Mouse (Mus musculus) limb, embryonic 13.5 days (tissue): ENCODE data around the gene 5330417C22Rik. TPM values are rescaled to one million over a fixed set of nuclear protein-coding genes. Genes with fewer than 3 reads are reported as not detected.
"Not testable (repeated sequence)": the region's sequence is repeated elsewhere in the genome, so short reads cannot be mapped to it uniquely, and the experiment has no call there.

ENCODE experiments used
- ATAC-seq: fragments of 200-750 bp; cut with Nextera tagmentation; 2 replicates; pipeline ENCODE4 v1.8.0; 2017; ENCODE audit warnings: low read depth, moderate number of reproducible peaks, moderate TSS enrichment; ENCODE audit not compliant: low FRiP score
- H3K27ac ChIP-seq: fragments of 300-500 bp; sonication (generic); 2 replicates; pipeline ENCODE4 v1.5.1; 2015; ENCODE audit warnings: inconsistent platforms, mild to moderate bottlenecking, moderate library complexity
- H3K27me3 ChIP-seq: fragments of 300-500 bp; sonication (generic); 2 replicates; pipeline ENCODE4 v1.6.1; 2015; ENCODE audit warnings: mild to moderate bottlenecking, inconsistent platforms
- H3K36me3 ChIP-seq: fragments of 300-500 bp; sonication (generic); 2 replicates; pipeline ENCODE4 v1.6.1; 2015; ENCODE audit warnings: inconsistent platforms, mild to moderate bottlenecking, moderate library complexity
- H3K4me1 ChIP-seq: fragments of 300-500 bp; sonication (generic); 2 replicates; pipeline ENCODE4 v1.6.1; 2015; ENCODE audit warnings: inconsistent platforms
- H3K4me2 ChIP-seq: fragments of 300-500 bp; sonication (generic); replicated peaks from 2 replicates; pipeline ENCODE4 v1.6.1; 2015; ENCODE audit warnings: inconsistent platforms, mild to moderate bottlenecking, moderate library complexity
- H3K4me3 ChIP-seq: fragments of 300-500 bp; sonication (generic); 2 replicates; pipeline ENCODE4 v1.5.1; 2015; ENCODE audit warnings: moderate library complexity, mild to moderate bottlenecking, inconsistent platforms
- H3K9ac ChIP-seq: fragments of 300-500 bp; sonication (generic); 2 replicates; pipeline ENCODE4 v1.6.1; 2015; ENCODE audit warnings: mild to moderate bottlenecking, inconsistent platforms
- H3K9me3 ChIP-seq: fragments of 300-500 bp; sonication (generic); 2 replicates; pipeline ENCODE4 v1.6.1; 2016; ENCODE audit warnings: inconsistent platforms
- WGBS: fragments of 180-500 bp; shearing (Covaris S2); methylation state at CpG from one replicate; pipeline ENCODE4 v1.1.7; 2015; 5-methylcytosine and 5-hydroxymethylcytosine counted together
- polyA plus RNA-seq: library from polyadenylated mRNA; unstranded; fragments of >200 nt; fragmentation: Nextera tagmentation; extraction: Ambion mirVana; gene quantifications from 2 replicates; pipeline ENCODE4 v1.2.1, GENCODE M21; 2015

Gene 5330417C22Rik
- 0.66 and 1.0 TPM in 2 replicates for polyA plus RNA-seq

DNA sequence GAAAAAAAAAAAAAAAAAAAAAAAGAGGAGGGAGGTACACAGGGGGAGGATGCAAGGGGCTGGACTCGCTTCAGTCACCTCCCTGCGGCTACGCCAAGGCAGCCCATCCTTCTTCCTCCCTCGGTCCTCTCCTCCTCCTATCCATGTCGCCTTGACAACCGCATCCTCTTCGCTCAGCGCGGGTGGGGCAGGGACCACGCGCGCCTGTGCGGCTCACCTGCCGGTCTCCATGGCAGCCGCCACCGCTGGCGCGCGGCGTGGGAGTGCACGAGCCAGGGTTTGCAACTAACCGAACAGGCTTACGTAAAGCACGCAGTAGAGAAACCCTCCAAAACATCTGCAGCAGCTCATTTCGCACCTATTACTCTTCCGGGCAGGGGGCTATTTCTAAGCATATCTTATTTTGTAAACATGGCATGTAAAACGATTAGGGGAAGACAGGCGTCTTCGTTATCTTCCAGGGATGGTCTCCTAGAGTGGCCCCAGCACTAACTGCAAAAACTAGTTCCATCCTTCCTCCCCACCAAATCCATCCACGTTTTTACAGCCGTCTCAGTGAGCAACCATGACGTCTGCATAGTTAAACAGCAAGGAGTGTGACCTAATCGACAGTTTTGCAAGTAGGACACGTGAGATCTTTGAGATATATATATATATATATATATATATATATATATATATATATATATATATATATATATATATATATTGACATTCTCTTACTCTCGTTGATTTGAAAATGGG, at the start of gene 5330417C22Rik:
Gene 5330417C22Rik, minus strand, starts transcription at position 20 of the 744 bp plus-strand sequence.
- Histone ChIP-seq H3K27ac (no peak within 1 kb of the TSS), H3K36me3 (no peaks in the 10 kb centered on the region), H3K9ac (peak within 1 kb of the TSS; percentile 60)

DNA sequence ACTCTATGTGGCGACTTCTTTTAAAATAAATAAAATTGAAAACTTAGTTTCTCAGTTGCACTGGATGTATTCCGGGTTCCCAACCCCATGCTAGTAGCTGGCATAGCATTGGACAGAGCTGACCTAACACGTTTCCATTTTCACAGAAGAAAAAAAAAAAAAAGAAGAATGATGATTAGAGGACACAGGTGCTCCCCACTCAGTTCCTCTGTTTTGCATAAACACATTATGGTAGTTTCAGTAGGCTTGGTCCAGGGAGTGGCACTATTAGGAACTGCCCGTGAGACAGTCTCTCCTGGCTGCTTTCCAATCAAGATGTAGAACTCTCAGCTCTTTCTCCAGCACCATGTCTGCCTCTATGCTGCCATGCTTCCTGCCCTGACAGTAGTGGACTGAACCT, 48.2 kb upstream of the 5330417C22Rik start:
- no peak overlapping the region for H3K4me2 ChIP-seq
- no peaks in the 10 kb centered on the region for H3K9me3 ChIP-seq
- H3K27me3 ChIP-seq: no peaks in the 10 kb centered on the region
- WGBS: 82% methylated on average over 4 of the region's 4 CpGs
- no peak for ATAC-seq
- H3K36me3 ChIP-seq: peaks cover 8% of the 10 kb centered on the region
- no peak overlapping the region for H3K9ac ChIP-seq
- no peak overlapping the region for H3K4me3 ChIP-seq
- H3K4me1 ChIP-seq: no peaks in the 10 kb centered on the region
- H3K27ac ChIP-seq: no peak overlapping the region

More for the DNA sequence above, at the start of gene 5330417C22Rik:
- Histone ChIP-seq H3K4me3 (peak within 1 kb of the TSS; percentile 50), H3K27me3 (peaks cover 27% of the 10 kb centered on the region), H3K4me1 (peaks cover 17% of the 10 kb centered on the region), H3K4me2 (peak within 1 kb of the TSS; percentile 93), H3K9me3 (no peaks in the 10 kb centered on the region)
- peak; percentile 72 for ATAC-seq
- WGBS: 1% methylated on average over 35 of the region's 35 CpGs

DNA sequence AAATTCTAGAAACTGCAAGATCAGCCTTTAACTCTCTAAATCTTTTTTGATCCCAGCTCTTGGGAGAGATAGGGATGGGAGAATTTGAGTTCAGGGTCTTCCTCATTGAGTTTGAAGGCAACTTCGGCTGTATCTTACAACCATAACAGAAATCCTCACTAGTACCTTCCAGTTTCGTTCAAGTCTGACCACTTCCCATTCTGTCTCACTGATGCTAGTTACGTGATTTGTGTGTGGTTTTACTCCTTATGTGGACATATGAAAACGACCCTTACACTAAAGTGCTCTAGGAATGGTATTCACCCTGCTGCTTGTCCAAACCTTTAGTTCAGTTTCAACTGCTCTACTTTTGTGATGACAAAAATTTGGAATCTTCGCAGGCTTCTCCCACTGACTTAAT, 37.7 kb upstream of the 5330417C22Rik start:
- no peak overlapping the region for H3K27ac ChIP-seq
- H3K4me1 ChIP-seq: peaks cover 20% of the 10 kb centered on the region
- ATAC-seq: no peak
- no peaks in the 10 kb centered on the region; the same call in 1 of the 2 replicates for H3K27me3 ChIP-seq
- WGBS: 84% methylated on average over 5 of the region's 5 CpGs
- H3K4me3 ChIP-seq: no peak overlapping the region
- H3K9ac ChIP-seq: no peak overlapping the region
- peaks cover 14% of the 10 kb centered on the region for H3K36me3 ChIP-seq
- no peak overlapping the region for H3K4me2 ChIP-seq
- H3K9me3 ChIP-seq: no peaks in the 10 kb centered on the region

DNA sequence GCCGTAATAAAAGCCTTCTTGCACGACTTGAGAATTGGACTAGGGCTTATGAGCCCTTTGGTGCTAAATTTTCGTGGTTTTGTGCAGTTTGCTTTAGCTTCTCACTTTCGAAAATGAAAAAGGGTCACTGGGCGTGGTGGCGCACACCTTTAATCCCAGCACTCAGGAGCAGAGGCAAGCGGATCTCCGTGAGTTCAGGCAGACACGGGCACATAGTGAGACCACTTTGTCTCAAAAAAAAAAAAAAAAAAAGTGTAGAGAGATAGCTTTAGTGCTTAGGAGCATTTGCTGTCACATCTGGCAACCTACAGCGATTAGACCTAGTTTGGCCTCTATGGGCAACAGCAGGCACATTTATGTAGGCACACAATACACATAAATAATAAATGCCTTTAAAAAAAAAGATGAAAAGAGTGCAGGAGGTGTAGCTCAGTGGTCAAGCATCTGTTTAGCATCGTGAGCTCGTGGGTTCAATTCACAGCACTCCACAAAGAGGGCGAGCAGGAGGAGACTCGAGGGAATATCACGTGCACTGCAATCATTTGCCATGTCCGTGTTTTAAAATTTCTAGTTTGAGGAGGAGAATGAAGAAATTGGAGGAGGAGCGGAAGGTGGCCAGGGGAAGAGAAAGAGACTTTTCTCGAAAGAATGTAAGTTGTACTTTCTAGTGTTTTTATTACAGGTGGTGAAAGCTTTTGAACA, 36.1 kb upstream of the 5330417C22Rik start:
- WGBS: 40% methylated on average over 18 of the region's 18 CpGs
- no peaks in the 10 kb centered on the region; the same call in 1 of the 2 replicates for H3K36me3 ChIP-seq
- H3K9ac ChIP-seq: peak overlapping the region; percentile 80
- H3K4me2 ChIP-seq: peak overlapping the region; percentile 79
- no peak overlapping the region for H3K27ac ChIP-seq
- H3K4me1 ChIP-seq: peaks cover 20% of the 10 kb centered on the region
- H3K4me3 ChIP-seq: peak overlapping the region; percentile 74
- no peaks in the 10 kb centered on the region; the same call in 1 of the 2 replicates for H3K27me3 ChIP-seq
- H3K9me3 ChIP-seq: no peaks in the 10 kb centered on the region
- no peak for ATAC-seq

DNA sequence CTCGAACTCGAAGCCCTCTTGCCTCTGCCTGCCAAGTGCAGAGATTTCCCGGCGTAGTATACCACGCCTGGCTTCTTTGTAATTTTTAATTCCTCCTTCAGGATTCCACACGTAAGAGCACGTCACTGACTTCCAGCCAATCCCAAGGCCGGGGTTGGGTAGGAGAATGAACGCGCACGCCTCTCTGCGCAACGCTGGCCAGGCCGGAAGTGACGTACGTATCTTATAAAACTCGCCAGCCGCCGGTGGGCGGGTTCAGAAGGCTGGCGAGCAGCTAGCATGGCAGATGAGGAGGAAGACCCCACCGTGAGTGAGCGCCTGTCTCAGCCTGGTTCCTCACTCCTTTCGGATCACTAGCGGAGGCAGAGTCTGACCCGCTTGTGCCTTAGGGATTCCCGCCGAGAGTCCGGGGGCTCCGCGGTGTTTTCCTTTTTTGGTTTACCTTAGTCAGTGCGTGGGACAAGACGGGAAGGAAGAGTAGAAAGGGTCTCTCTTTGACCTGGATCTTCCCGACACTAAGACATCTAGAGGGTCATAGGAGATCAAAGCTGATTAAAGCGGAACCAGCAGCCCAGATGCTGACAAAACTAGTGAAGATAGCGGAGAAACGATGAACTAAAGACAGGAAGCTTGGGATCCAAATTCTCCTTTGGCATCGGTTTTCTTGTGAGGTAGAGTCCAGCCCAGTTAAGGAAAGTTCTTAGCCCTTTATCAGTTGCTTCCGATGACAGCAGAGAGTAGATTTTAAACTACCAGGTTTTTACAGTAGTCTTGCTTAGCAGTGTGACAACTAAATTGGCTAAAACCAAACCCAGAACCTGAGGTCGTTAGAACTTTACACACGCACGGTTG, 35.3 kb upstream of the 5330417C22Rik start, which contains the start of gene Taf13:
Gene Taf13, plus strand, starts transcription at position 256 of the 852 bp plus-strand sequence.
- Histone ChIP-seq H3K4me2 (peak within 1 kb of the TSS; percentile 79), H3K36me3 (no peaks in the 10 kb centered on the region), H3K9me3 (no peaks in the 10 kb centered on the region), H3K4me3 (peak within 1 kb of the TSS; percentile 74), H3K27ac (peak within 1 kb of the TSS; percentile 69), H3K9ac (peak within 1 kb of the TSS; percentile 80), H3K4me1 (peaks cover 20% of the 10 kb centered on the region), H3K27me3 (no peaks in the 10 kb centered on the region; the same call in 1 of the 2 replicates)
- peak; percentile 98 for ATAC-seq
- WGBS: under 1% methylated on average over 42 of the region's 42 CpGs

DNA sequence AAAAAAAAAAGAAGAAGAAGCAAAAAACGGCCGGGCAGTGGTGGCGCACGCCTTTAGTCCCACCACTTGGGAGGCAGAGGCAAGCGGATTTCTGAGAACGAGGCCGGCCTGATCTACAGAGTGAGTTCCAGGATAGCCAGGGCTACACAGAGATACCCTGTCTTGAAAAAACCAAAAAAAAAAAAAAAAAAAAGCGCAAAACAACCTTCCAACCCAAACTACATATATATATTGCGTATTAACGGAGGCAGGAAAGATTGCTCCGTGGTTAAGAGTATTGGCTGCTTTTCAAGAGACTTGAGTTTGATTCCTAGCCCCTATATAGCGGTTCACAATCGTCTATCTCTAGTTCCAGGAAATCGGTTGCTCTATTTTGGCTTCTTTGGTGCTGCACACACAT, 34.5 kb upstream of the 5330417C22Rik start:
- Histone ChIP-seq H3K27ac (no peak overlapping the region), H3K36me3 (no peaks in the 10 kb centered on the region), H3K9ac (no peak overlapping the region), H3K27me3 (no peaks in the 10 kb centered on the region; the same call in 1 of the 2 replicates), H3K4me2 (peak overlapping the region; percentile 79), H3K4me3 (peak overlapping the region; percentile 74; the same call in 1 of the 2 replicates), H3K4me1 (peaks cover 20% of the 10 kb centered on the region), H3K9me3 (no peaks in the 10 kb centered on the region)
- WGBS: 88% methylated on average over 14 of the region's 14 CpGs
- no peak for ATAC-seq

DNA sequence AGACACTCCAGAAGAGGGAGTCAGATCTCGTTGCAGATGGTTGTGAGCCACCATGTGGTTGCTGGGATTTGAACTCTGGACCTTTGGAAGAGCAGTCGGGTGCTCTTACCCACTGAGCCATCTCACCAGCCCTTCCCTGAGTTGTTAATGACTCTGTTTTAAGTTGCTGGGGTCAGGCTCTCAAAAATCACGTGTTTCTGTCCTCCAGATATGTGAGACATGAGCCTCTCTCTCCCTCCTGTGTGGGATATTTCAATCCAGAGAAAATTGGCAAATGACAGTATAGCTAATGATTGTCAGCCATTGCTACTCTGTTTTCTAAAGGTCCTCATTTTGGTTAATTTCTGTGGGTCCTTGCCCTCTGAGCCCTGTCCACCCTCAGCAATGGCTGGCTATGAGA, 33.3 kb upstream of the 5330417C22Rik start:
- peaks cover 20% of the 10 kb centered on the region for H3K4me1 ChIP-seq

DNA sequence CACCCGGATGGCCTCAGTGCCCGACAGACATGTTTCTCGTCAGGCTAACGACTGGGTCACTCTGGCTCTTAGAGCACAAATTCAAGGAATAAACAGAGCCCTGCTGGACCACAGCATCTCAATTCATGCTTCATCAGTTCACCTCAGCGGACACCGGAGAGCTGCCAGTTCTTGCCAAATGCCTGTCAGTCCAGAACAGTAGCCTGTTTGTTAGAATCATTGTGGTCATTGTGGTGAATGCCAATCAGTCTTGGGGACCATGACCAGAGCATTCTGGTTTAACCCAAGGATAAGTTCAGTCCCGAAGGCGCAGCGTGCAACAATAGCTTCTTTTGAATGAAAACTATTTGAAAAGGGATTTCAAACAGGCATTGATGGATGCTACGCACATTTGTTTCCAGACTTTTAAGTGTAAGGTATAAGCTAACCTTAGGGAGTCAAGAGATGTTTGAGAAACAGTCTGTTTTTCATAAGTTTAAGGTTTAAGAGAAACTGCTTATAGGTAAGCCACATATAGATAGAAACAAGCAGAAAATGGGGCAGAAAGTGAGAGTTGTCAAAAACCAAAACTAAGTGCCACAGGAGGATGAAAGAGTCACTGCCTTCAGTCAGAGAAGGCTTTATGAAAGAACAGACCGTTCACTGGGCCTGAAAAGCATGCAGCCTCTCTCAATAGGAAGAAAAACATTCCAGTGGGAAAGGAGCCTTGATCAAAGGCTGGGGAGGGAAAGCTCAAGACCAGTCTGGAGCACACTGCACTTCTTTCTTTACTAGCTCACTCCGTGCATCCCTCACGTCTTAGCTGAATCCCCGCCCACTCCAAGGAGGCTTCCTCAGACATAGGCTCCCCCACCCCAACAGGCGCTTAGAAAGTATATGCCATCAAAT, 31.9 kb upstream of the 5330417C22Rik start:
- H3K27ac ChIP-seq: peak overlapping the region; percentile 8; the same call in 1 of the 2 replicates
- 0 out of 2 replicates have a peak overlapping the region, but pooled peaks have one; percentile 31 for H3K9ac ChIP-seq
- WGBS: 62% methylated on average over 15 of the region's 15 CpGs
- peaks cover 13% of the 10 kb centered on the region for H3K4me1 ChIP-seq
- no peak for ATAC-seq
- H3K27me3 ChIP-seq: no peaks in the 10 kb centered on the region; the same call in 1 of the 2 replicates
- no peaks in the 10 kb centered on the region for H3K9me3 ChIP-seq
- H3K4me2 ChIP-seq: no peak overlapping the region
- H3K36me3 ChIP-seq: no peaks in the 10 kb centered on the region
- H3K4me3 ChIP-seq: no peak overlapping the region

More for the DNA sequence above, 33.3 kb upstream of the 5330417C22Rik start:
- not testable (repeated sequence) for H3K36me3 ChIP-seq, H3K4me2 ChIP-seq, H3K9ac ChIP-seq, H3K9me3 ChIP-seq, H3K27ac ChIP-seq, ATAC-seq, H3K4me3 ChIP-seq, H3K27me3 ChIP-seq
- WGBS: 51% methylated on average over 3 of the region's 3 CpGs

DNA sequence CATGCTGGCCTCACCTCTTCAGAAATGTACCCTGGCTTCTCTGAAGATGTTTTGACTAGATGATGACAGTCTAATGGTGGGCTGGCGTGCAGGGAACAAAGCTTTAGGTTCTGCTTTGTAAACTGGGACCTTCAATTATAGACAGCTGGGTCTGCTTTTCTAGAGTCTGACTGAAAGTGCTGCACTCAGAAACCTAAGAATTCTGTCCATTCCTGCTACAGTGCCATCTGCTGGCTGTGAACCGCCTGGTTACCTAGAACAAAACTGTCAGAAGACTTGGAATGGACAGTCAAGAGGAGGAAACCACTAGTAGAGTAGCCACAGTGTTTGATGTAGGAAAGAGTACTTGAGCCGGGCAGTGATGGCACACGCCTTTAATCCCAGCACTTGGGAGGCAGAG, 27.0 kb upstream of the 5330417C22Rik start:
- Histone ChIP-seq H3K4me1 (peaks cover 20% of the 10 kb centered on the region), H3K9ac (peak overlapping the region; percentile 79), H3K36me3 (peaks cover 19% of the 10 kb centered on the region), H3K27me3 (no peaks in the 10 kb centered on the region), H3K9me3 (no peaks in the 10 kb centered on the region), H3K4me2 (peak overlapping the region; percentile 87), H3K27ac (peak overlapping the region; percentile 85), H3K4me3 (peak overlapping the region; percentile 64)
- WGBS: 5% methylated on average over 4 of the region's 4 CpGs
- ATAC-seq: peak; percentile 2; the same call in 1 of the 2 replicates

DNA sequence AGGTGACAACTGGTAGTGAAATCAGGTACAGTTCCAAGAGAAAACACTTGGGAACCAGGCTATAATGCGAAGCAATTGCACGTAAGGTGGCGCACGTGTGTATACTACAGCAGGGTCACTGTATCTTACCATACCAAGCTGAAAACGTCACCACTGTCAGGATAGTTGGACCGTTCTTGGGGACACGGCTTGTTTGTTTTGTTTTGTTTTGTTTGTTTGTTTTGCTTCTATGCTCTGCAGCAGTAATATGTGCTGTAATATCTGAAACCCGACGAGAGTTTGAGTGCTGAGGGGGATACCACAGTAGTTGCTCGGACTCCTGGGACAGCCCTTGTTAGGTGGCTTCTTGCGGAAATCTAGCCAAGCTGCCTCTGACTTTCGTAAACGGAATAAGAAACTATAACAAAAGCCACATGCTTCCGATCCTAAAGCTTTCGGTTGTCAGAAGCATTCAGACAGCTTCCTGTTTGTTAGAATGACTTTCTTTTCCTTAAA, 26.5 kb upstream of the 5330417C22Rik start:
- H3K4me2 ChIP-seq: peak overlapping the region; percentile 87
- H3K36me3 ChIP-seq: peaks cover 24% of the 10 kb centered on the region
- peak overlapping the region; percentile 85 for H3K27ac ChIP-seq
- H3K4me3 ChIP-seq: peak overlapping the region; percentile 64
- no peaks in the 10 kb centered on the region for H3K27me3 ChIP-seq
- peak overlapping the region; percentile 79 for H3K9ac ChIP-seq
- ATAC-seq: peak; percentile 61
- no peaks in the 10 kb centered on the region for H3K9me3 ChIP-seq
- H3K4me1 ChIP-seq: peaks cover 20% of the 10 kb centered on the region
- WGBS: 9% methylated on average over 15 of the region's 15 CpGs
